Mouse (Mus musculus) forebrain, embryonic 12.5 days (tissue): ENCODE measurements around the gene Scel. TPM values are rescaled to one million over a fixed set of nuclear protein-coding genes. Genes with fewer than 3 reads are reported as not detected.
A peak's percentile ranks its signal among the peaks of the same experiment; 100 is the strongest.
"Not testable (repeated sequence)": the region's sequence is repeated elsewhere in the genome, so short reads cannot be mapped to it uniquely, and the experiment has no call there.

ENCODE experiments used
- ATAC-seq: fragments of 200-750 bp; cut with Nextera tagmentation; 2 replicates; pipeline ENCODE4 v1.8.0; 2017; ENCODE audit warnings: moderate TSS enrichment; ENCODE audit not compliant: low FRiP score
- H3K27ac ChIP-seq: fragments of 300-500 bp; sonication (generic); 2 replicates; pipeline ENCODE4 v1.5.1; 2016; ENCODE audit warnings: mild to moderate bottlenecking
- H3K27me3 ChIP-seq: fragments of 300-500 bp; sonication (generic); 2 replicates; pipeline ENCODE4 v1.6.1; 2016; ENCODE audit warnings: mild to moderate bottlenecking
- H3K36me3 ChIP-seq: fragments of 300-500 bp; sonication (generic); replicated peaks from 2 replicates; pipeline ENCODE4 v1.6.1; 2016; ENCODE audit warnings: mild to moderate bottlenecking
- H3K4me1 ChIP-seq: fragments of 300-500 bp; sonication (generic); 2 replicates; pipeline ENCODE4 v1.6.1; 2016
- H3K4me2 ChIP-seq: fragments of 300-500 bp; sonication (generic); 2 replicates; pipeline ENCODE4 v1.6.1; 2016; ENCODE audit warnings: mild to moderate bottlenecking, moderate library complexity
- H3K4me3 ChIP-seq: fragments of 300-500 bp; sonication (generic); replicated peaks from 2 replicates; pipeline ENCODE4 v1.5.1; 2016; ENCODE audit warnings: mild to moderate bottlenecking
- H3K9ac ChIP-seq: fragments of 300-500 bp; sonication (generic); 2 replicates; pipeline ENCODE4 v1.6.1; 2016; ENCODE audit warnings: mild to moderate bottlenecking
- H3K9me3 ChIP-seq: fragments of 300-500 bp; sonication (generic); 2 replicates; pipeline ENCODE4 v1.6.1; 2016
- WGBS: fragments of 180-500 bp; shearing (Covaris S2); methylation state at CpG from one replicate; pipeline ENCODE4 v1.1.7; 2016; 5-methylcytosine and 5-hydroxymethylcytosine counted together
- polyA plus RNA-seq: library from polyadenylated mRNA; unstranded; fragments of >200 nt; fragmentation: Nextera tagmentation; extraction: Ambion mirVana; gene quantifications from 2 replicates; pipeline ENCODE4 v1.2.1, GENCODE M21; 2016

The Scel gene
- polyA plus RNA-seq = 0.28 and 0.47 TPM in 2 replicates

- no peaks in the 10 kb centered on the region for H3K27me3 ChIP-seq
- 0 out of 2 replicates have a peak within 1 kb of the TSS, but pooled peaks have one; percentile 3 for H3K4me3 ChIP-seq
- no peaks in the 10 kb centered on the region for H3K9me3 ChIP-seq
- H3K4me2 ChIP-seq = peak within 1 kb of the TSS; percentile 22; the same call in 1 of the 2 replicates
- H3K9ac ChIP-seq = 0 out of 2 replicates have a peak within 1 kb of the TSS, but pooled peaks have one; percentile 7
- H3K4me1 ChIP-seq = peaks cover 12% of the 10 kb centered on the region
- H3K27ac ChIP-seq = no peak within 1 kb of the TSS
- no peaks in the 10 kb centered on the region for H3K36me3 ChIP-seq
- peak; percentile 46; the same call in 1 of the 2 replicates for ATAC-seq
- 13% methylated on average over 14 of the region's 14 CpGs for WGBS
Measured at GRCm38 (mm10) chr14:103512802-103513472, at the start of gene Scel. Gene Scel, plus strand, starts transcription at chr14:103513342.

GRCm38 (mm10) chr14:103468691-103469463 is 44.3 kb upstream of the Scel start:
- 89% methylated on average over 12 of the region's 12 CpGs for WGBS
- no peak overlapping the region for H3K9ac ChIP-seq
- H3K27me3 ChIP-seq = no peaks in the 10 kb centered on the region
- no peak overlapping the region for H3K4me3 ChIP-seq
- H3K4me2 ChIP-seq = no peak overlapping the region
- no peaks in the 10 kb centered on the region for H3K9me3 ChIP-seq
- H3K36me3 ChIP-seq = no peaks in the 10 kb centered on the region
- no peak for ATAC-seq
- no peak overlapping the region for H3K27ac ChIP-seq
- H3K4me1 ChIP-seq = peaks cover 7% of the 10 kb centered on the region

GRCm38 (mm10) chr14:103469464-103470015 is 43.6 kb upstream of the Scel start:
- Histone ChIP-seq H3K4me3 (no peak overlapping the region), H3K4me2 (no peak overlapping the region), H3K27me3 (no peaks in the 10 kb centered on the region), H3K9ac (no peak overlapping the region), H3K36me3 (no peaks in the 10 kb centered on the region), H3K27ac (no peak overlapping the region), H3K9me3 (no peaks in the 10 kb centered on the region), H3K4me1 (peaks cover 7% of the 10 kb centered on the region)
- 66% methylated on average over 12 of the region's 12 CpGs for WGBS
- ATAC-seq = peak; percentile 80

GRCm38 (mm10) chr14:103471074-103471778 is 41.9 kb upstream of the Scel start:
- no peak for ATAC-seq
- H3K27me3 ChIP-seq = no peaks in the 10 kb centered on the region
- H3K36me3 ChIP-seq = no peaks in the 10 kb centered on the region
- H3K27ac ChIP-seq = peak overlapping the region; percentile 38; the same call in 1 of the 2 replicates
- H3K9ac ChIP-seq = no peak overlapping the region
- 49% methylated on average over 3 of the region's 3 CpGs for WGBS
- H3K4me1 ChIP-seq = peaks cover 7% of the 10 kb centered on the region
- no peak overlapping the region for H3K4me2 ChIP-seq
- H3K9me3 ChIP-seq = no peaks in the 10 kb centered on the region
- no peak overlapping the region for H3K4me3 ChIP-seq

GRCm38 (mm10) chr14:103471806-103472553 is 41.2 kb upstream of the Scel start:
- Histone ChIP-seq H3K36me3 (no peaks in the 10 kb centered on the region), H3K27me3 (no peaks in the 10 kb centered on the region), H3K9me3 (no peaks in the 10 kb centered on the region), H3K4me1 (peaks cover 7% of the 10 kb centered on the region), H3K4me2 (no peak overlapping the region), H3K27ac (peak overlapping the region; percentile 38; the same call in 1 of the 2 replicates), H3K9ac (no peak overlapping the region), H3K4me3 (no peak overlapping the region)
- peak; percentile 62; the same call in 1 of the 2 replicates for ATAC-seq
- WGBS = 59% methylated on average over 7 of the region's 7 CpGs

GRCm38 (mm10) chr14:103472554-103472905 is 40.6 kb upstream of the Scel start:
- Histone ChIP-seq H3K27ac (no peak overlapping the region), H3K9me3 (no peaks in the 10 kb centered on the region), H3K4me1 (peaks cover 7% of the 10 kb centered on the region), H3K4me2 (no peak overlapping the region), H3K27me3 (no peaks in the 10 kb centered on the region), H3K4me3 (no peak overlapping the region), H3K36me3 (no peaks in the 10 kb centered on the region), H3K9ac (no peak overlapping the region)
- WGBS = 80% methylated on average over 2 of the region's 2 CpGs
- ATAC-seq = no peak

GRCm38 (mm10) chr14:103475312-103475711 is 37.8 kb upstream of the Scel start:
- Histone ChIP-seq H3K27me3 (no peaks in the 10 kb centered on the region), H3K9ac (no peak overlapping the region), H3K4me3 (no peak overlapping the region), H3K9me3 (no peaks in the 10 kb centered on the region), H3K36me3 (no peaks in the 10 kb centered on the region), H3K4me1 (peaks cover 7% of the 10 kb centered on the region), H3K4me2 (no peak overlapping the region), H3K27ac (no peak overlapping the region)
- no peak for ATAC-seq
- 84% methylated on average over 7 of the region's 7 CpGs for WGBS

GRCm38 (mm10) chr14:103476232-103476631 is 36.9 kb upstream of the Scel start:
- H3K36me3 ChIP-seq = not testable (repeated sequence)

GRCm38 (mm10) chr14:103477281-103477680 is 35.9 kb upstream of the Scel start:
- H3K9ac ChIP-seq = no peak overlapping the region
- no peaks in the 10 kb centered on the region for H3K27me3 ChIP-seq
- H3K4me3 ChIP-seq = no peak overlapping the region
- no peak overlapping the region for H3K27ac ChIP-seq
- WGBS = 87% methylated on average over 3 of the region's 3 CpGs
- no peak for ATAC-seq
- H3K9me3 ChIP-seq = no peaks in the 10 kb centered on the region
- H3K4me2 ChIP-seq = no peak overlapping the region
- no peaks in the 10 kb centered on the region for H3K4me1 ChIP-seq
- no peaks in the 10 kb centered on the region for H3K36me3 ChIP-seq

More at GRCm38 (mm10) chr14:103476232-103476631, 36.9 kb upstream of the Scel start:
- H3K4me2 ChIP-seq, H3K9ac ChIP-seq, H3K4me3 ChIP-seq, H3K27ac ChIP-seq, H3K27me3 ChIP-seq, H3K9me3 ChIP-seq, ATAC-seq, H3K4me1 ChIP-seq: not testable (repeated sequence)
- 80% methylated on average over 3 of the region's 3 CpGs for WGBS

- H3K4me3 ChIP-seq = no peak overlapping the region
- H3K9ac ChIP-seq = no peak overlapping the region
- H3K36me3 ChIP-seq = no peaks in the 10 kb centered on the region
- WGBS = 89% methylated on average over 2 of the region's 2 CpGs
- ATAC-seq = no peak
- no peaks in the 10 kb centered on the region for H3K9me3 ChIP-seq
- H3K4me2 ChIP-seq = no peak overlapping the region
- H3K27me3 ChIP-seq = no peaks in the 10 kb centered on the region
- no peaks in the 10 kb centered on the region for H3K4me1 ChIP-seq
- H3K27ac ChIP-seq = no peak overlapping the region
Measured at GRCm38 (mm10) chr14:103477959-103478358, 35.2 kb upstream of the Scel start.

GRCm38 (mm10) chr14:103479446-103479845 is 33.7 kb upstream of the Scel start:
- Histone ChIP-seq H3K4me1 (no peaks in the 10 kb centered on the region), H3K27me3 (no peaks in the 10 kb centered on the region), H3K4me2 (no peak overlapping the region), H3K4me3 (no peak overlapping the region), H3K36me3 (no peaks in the 10 kb centered on the region), H3K27ac (no peak overlapping the region), H3K9ac (no peak overlapping the region), H3K9me3 (no peaks in the 10 kb centered on the region)
- 69% methylated on average over 7 of the region's 7 CpGs for WGBS
- no peak for ATAC-seq
